Mouse (Mus musculus) MEL (cell line): Measurements from ENCODE around the gene Rbks.

Source experiments
- CTCF ChIP-seq, 3 experiments: IDR thresholded peaks in 2 of 3; conservative IDR thresholded peaks in 1 of 3; 2 replicates each; pipeline ENCODE4 v1.5.1; 2011 to 2012; ENCODE audit warnings: low read length in 3 of 3, low read depth in 2 of 3, mild to moderate bottlenecking in 2 of 3, improper control_type of control experiment in 1 of 3, inconsistent platforms in 1 of 3, mixed read lengths in 1 of 3, moderate library complexity in 1 of 3; ENCODE audit not compliant: control insufficient read depth in 1 of 3, insufficient read depth in 1 of 3, poor library complexity in 1 of 3, severe bottlenecking in 1 of 3
- E2F4 ChIP-seq: IDR thresholded peaks from 2 replicates; pipeline ENCODE4 v1.6.1; 2011; ENCODE audit warnings: low read depth, low read length, improper control_type of control experiment, borderline replicate concordance
- EP300 ChIP-seq, 2 experiments: IDR thresholded peaks; 2 replicates each; pipeline ENCODE4 v1.6.1; 2011; ENCODE audit warnings: improper control_type of control experiment in 2 of 2, low read length in 2 of 2, low read depth in 1 of 2, mild to moderate bottlenecking in 1 of 2
- GATA1 ChIP-seq: IDR thresholded peaks from 2 replicates; pipeline ENCODE4 v1.6.1; 2011; ENCODE audit warnings: low read depth, low read length, improper control_type of control experiment
- HCFC1 ChIP-seq: IDR thresholded peaks from 2 replicates; pipeline ENCODE4 v1.6.1; 2012; ENCODE audit warnings: low read depth, mild to moderate bottlenecking, inconsistent platforms, low read length, improper control_type of control experiment, moderate library complexity
- MAFK ChIP-seq: IDR thresholded peaks from 2 replicates; pipeline ENCODE4 v1.6.1; 2011; ENCODE audit warnings: low read depth, mild to moderate bottlenecking, low read length, improper control_type of control experiment, borderline replicate concordance
- MYB ChIP-seq: IDR thresholded peaks from 2 replicates; pipeline ENCODE4 v1.6.1; 2011; ENCODE audit warnings: mild to moderate bottlenecking, low read depth, low read length, improper control_type of control experiment
- NRF1 ChIP-seq: IDR thresholded peaks from 2 replicates; pipeline ENCODE4 v1.6.1; 2014; ENCODE audit warnings: low read depth, mild to moderate bottlenecking, inconsistent platforms, low read length, improper control_type of control experiment, moderate library complexity; ENCODE audit not compliant: poor library complexity, insufficient read depth, severe bottlenecking
- POLR2A ChIP-seq, 2 experiments: IDR thresholded peaks; 2 replicates each; pipeline ENCODE4 v1.6.1; 2011 to 2012; ENCODE audit warnings: low read length in 2 of 2, mild to moderate bottlenecking in 2 of 2, control low read depth in 1 of 2, improper control_type of control experiment in 1 of 2, low read depth in 1 of 2, moderate library complexity in 1 of 2; ENCODE audit not compliant: control insufficient read depth in 1 of 2, insufficient read depth in 1 of 2, poor library complexity in 1 of 2
- ZC3H11A ChIP-seq: IDR thresholded peaks from 2 replicates; pipeline ENCODE4 v1.6.1; 2012; ENCODE audit warnings: low read depth, mild to moderate bottlenecking, inconsistent platforms, low read length, improper control_type of control experiment

DNA sequence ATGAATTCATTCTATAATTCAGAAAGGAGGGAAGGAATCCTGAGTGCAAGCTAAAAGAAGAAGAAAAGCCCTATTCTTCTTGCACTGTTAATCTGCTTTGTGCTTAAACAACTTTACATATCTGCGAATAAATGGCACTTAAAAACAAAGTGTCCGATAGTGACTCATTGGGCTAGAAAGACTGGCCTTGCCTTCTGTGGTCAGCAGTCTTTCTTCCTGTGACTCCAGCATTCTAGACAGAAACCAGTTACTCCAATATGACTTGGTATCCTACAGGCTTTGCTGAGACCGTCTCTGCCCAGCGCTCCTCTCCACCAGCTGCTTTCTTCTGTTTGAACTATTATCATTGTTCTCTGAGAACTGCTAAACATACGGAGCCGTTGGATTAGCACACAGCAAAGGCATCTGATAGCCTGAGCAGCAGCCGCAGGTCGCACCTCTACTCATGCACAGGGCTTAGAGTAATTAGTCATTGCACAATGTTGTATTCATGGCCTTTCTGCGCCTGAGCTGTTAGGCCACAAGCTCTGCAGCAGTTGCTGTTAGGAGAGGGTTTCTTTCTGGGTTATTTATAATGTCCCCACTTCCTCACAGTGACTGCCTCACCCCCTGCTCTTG lies 60.7 kb downstream of the Rbks start:
- TF ChIP-seq CTCF (IDR thresholded peaks at IDR 0.05 in 2 of 3, conservative IDR thresholded peaks at IDR 0.05 in 1 of 3; ENCODE audit: control insufficient read depth in 1 of 3, insufficient read depth in 1 of 3, low read depth in 2 of 3, low read length in 3 of 3, poor library complexity in 1 of 3, severe bottlenecking in 1 of 3) (no peak), ZC3H11A (no peak), MYB (no peak), POLR2A (IDR thresholded peaks at IDR 0.05; ENCODE audit: control insufficient read depth in 1 of 2, insufficient read depth in 1 of 2, low read depth in 1 of 2, low read length in 2 of 2, poor library complexity in 1 of 2) (no peak), E2F4 (no peak), HCFC1 (no peak), MAFK (no peak), NRF1 (no peak), GATA1 (no peak), EP300 (IDR thresholded peaks at IDR 0.05; ENCODE audit: low read depth in 1 of 2, low read length in 2 of 2) (no peak)
